Mouse (Mus musculus) G1E (cell line): ENCODE measurements around the gene Rtn4rl2.

Experiments
- CTCF ChIP-seq: IDR thresholded peaks from 2 replicates; pipeline ENCODE4 v1.5.1; 2012; ENCODE audit warnings: low read depth, low read length, inconsistent platforms, mixed read lengths
- GATA1 ChIP-seq: IDR thresholded peaks from 2 replicates; pipeline ENCODE4 v1.6.1; 2012; ENCODE audit warnings: borderline replicate concordance, low read length, inconsistent platforms, mixed read lengths
- GATA2 ChIP-seq: IDR thresholded peaks from 2 replicates; pipeline ENCODE4 v1.6.1; 2012; ENCODE audit warnings: low read depth, low read length, inconsistent platforms, borderline replicate concordance
- POLR2AphosphoS5 ChIP-seq: IDR thresholded peaks from 2 replicates; pipeline ENCODE4 v1.6.1; 2012; ENCODE audit warnings: low read depth, low read length, inconsistent platforms; ENCODE audit not compliant: insufficient replicate concordance
- TAL1 ChIP-seq: conservative IDR thresholded peaks from 2 replicates; pipeline ENCODE4 v1.6.1; 2012; ENCODE audit warnings: low read depth, low read length, inconsistent platforms, mixed read lengths

GRCm38 (mm10) chr2:84870623-84871160, 15.8 kb downstream of the Rtn4rl2 start:
- TF ChIP-seq CTCF (no peak), TAL1 (no peak), POLR2AphosphoS5 (no peak), GATA2 (no peak), GATA1 (no peak)
